Mouse (Mus musculus): ENCODE results near the gene Med22. TPM values are rescaled to one million over a fixed set of nuclear protein-coding genes. Genes with fewer than 3 reads are reported as not detected.

Gene Med22
- polyA plus RNA-seq (2015; fragmentation: Nextera tagmentation; extraction: Ambion mirVana): 95.7 and 108 TPM in 2 replicates

GRCm38 (mm10) chr2:26910124-26910993 is at the start of gene Med22, which contains the start of gene Rpl7a:
Gene Med22 (minus strand): TSS chr2:26910677.
Gene Rpl7a (plus strand): TSS chr2:26910764.
- Histone ChIP-seq H3K9me3 (replicated peaks) (no peaks in the 10 kb centered on the region), H3K36me3 (peaks cover 59% of the 10 kb centered on the region), H3K4me2 (peak within 1 kb of the TSS; percentile 98), H3K9ac (replicated peaks) (peak within 1 kb of the TSS; percentile 98), H3K27me3 (replicated peaks) (no peaks in the 10 kb centered on the region), H3K27ac (replicated peaks) (peak within 1 kb of the TSS; percentile 93), H3K4me3 (replicated peaks) (peak within 1 kb of the TSS; percentile 91), H3K4me1 (peaks cover 55% of the 10 kb centered on the region)
- ATAC-seq (ENCODE audit: low FRiP score): peak; percentile 93
- under 1% methylated on average over 62 of the region's 74 CpGs for WGBS

DNA sequence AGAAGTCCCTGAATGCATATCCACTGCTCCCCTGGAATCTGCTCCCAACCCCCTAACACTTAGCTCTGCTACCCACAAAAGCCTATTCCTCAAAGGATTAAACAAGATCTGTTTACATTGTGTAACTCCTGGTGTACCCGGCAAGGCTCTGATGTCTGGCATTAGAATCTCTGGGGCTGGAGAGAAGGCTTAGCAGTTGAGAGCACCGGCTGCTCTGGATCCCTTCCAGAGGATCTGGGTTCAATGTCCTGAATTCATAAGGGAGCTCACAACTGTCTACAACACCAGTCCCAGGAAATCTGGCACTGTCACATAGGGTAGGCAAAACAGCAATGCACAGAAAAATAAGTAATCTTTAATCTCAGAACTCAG is 47.0 kb upstream of the Med22 start:
- Histone ChIP-seq H3K4me3 (replicated peaks) (no peak overlapping the region), H3K27me3 (replicated peaks) (no peaks in the 10 kb centered on the region)

GRCm38 (mm10) chr2:26956811-26957487 is 46.5 kb upstream of the Med22 start:
- H3K4me3 ChIP-seq (replicated peaks): no peak overlapping the region
- peaks cover 84% of the 10 kb centered on the region for H3K36me3 ChIP-seq
- 95% methylated on average over 12 of the region's 12 CpGs for WGBS
- H3K4me2 ChIP-seq: no peak overlapping the region
- no peak for ATAC-seq (ENCODE audit: low FRiP score)
- no peaks in the 10 kb centered on the region for H3K27me3 ChIP-seq (replicated peaks)
- peaks cover 17% of the 10 kb centered on the region for H3K4me1 ChIP-seq
- H3K9ac ChIP-seq (replicated peaks): no peak overlapping the region
- H3K27ac ChIP-seq (replicated peaks): no peak overlapping the region
- H3K9me3 ChIP-seq (replicated peaks): no peaks in the 10 kb centered on the region

More for the DNA sequence above, 47.0 kb upstream of the Med22 start:
- H3K27ac ChIP-seq (replicated peaks): no peak overlapping the region
- H3K9me3 ChIP-seq (replicated peaks): no peaks in the 10 kb centered on the region
- 95% methylated on average over 2 of the region's 2 CpGs for WGBS
- ATAC-seq (ENCODE audit: low FRiP score): no peak
- H3K9ac ChIP-seq (replicated peaks): no peak overlapping the region
- H3K36me3 ChIP-seq: peaks cover 78% of the 10 kb centered on the region
- no peak overlapping the region for H3K4me2 ChIP-seq
- H3K4me1 ChIP-seq: peaks cover 22% of the 10 kb centered on the region

DNA sequence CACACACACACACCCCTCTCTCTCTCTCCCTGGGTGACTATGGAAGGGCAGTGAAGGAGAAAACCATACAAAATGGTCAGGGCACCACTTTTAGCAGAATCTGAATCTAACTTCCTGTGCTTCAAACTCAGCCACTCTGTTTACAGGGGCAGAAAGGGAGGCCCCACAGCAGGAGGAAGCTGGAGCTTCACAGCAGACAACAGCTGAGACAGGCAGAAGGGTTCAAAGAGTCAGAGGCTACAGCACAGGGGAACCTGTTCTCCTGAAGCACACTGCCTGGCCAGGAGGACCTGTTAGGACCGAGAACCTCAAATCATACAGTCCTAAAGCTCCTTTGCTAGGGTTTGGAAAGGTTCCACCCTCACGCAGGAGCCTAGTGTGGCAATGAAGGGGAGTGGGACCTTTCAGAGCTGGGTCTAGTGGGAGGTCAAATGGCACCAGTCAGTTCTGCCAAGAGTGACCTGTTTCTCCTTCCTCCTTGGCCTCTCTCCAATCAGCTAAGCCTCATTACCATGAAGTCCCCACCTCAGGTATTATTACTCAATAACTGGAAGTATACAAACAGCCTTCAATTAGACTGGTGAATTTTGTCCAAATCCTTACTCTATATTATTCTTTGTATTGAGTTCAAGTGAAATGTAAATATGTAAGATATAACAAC is 44.4 kb upstream of the Med22 start:
- H3K27me3 ChIP-seq (replicated peaks): no peaks in the 10 kb centered on the region
- no peak overlapping the region for H3K9ac ChIP-seq (replicated peaks)
- no peak overlapping the region for H3K4me3 ChIP-seq (replicated peaks)
- no peak for ATAC-seq (ENCODE audit: low FRiP score)
- no peak overlapping the region for H3K27ac ChIP-seq (replicated peaks)
- H3K9me3 ChIP-seq (replicated peaks): no peaks in the 10 kb centered on the region
- WGBS: 88% methylated on average over 2 of the region's 2 CpGs
- no peaks in the 10 kb centered on the region for H3K4me1 ChIP-seq
- H3K4me2 ChIP-seq: no peak overlapping the region
- H3K36me3 ChIP-seq: peaks cover 93% of the 10 kb centered on the region

DNA sequence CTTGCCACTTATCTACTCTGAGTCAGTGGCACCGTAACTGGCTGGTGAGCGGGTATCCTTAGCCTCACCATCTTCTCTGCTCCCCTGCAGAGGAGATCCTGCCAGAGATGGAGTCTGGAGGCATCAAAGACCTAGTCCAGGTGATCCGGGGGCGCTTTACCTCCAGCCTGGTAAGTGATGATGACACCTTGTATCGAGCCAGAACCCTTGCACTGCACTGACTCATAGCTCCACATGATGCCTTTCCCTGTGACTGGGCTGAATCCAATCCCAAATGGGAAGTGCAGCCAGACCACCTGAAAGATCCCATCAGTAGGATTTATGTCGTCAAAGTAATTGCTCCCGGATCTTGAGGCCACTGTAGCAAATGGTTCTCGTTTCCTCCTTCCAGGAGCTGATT is 42.4 kb upstream of the Med22 start:
- H3K9ac ChIP-seq (replicated peaks): no peak overlapping the region
- H3K4me3 ChIP-seq (replicated peaks): no peak overlapping the region
- 89% methylated on average over 8 of the region's 8 CpGs for WGBS
- H3K4me2 ChIP-seq: no peak overlapping the region
- peaks cover 89% of the 10 kb centered on the region for H3K36me3 ChIP-seq
- H3K27me3 ChIP-seq (replicated peaks): no peaks in the 10 kb centered on the region
- no peak for ATAC-seq (ENCODE audit: low FRiP score)
- no peak overlapping the region for H3K27ac ChIP-seq (replicated peaks)
- no peaks in the 10 kb centered on the region for H3K4me1 ChIP-seq
- H3K9me3 ChIP-seq (replicated peaks): no peaks in the 10 kb centered on the region

- H3K9me3 ChIP-seq (replicated peaks): no peaks in the 10 kb centered on the region
- WGBS: 96% methylated on average over 4 of the region's 4 CpGs
- H3K36me3 ChIP-seq: peaks cover 82% of the 10 kb centered on the region
These were observed 41.7 kb upstream of the Med22 start for GRCm38 (mm10) chr2:26952193-26952592.

GRCm38 (mm10) chr2:26951346-26951905 is 40.9 kb upstream of the Med22 start:
- H3K4me2 ChIP-seq: no peak overlapping the region
- H3K4me1 ChIP-seq: no peaks in the 10 kb centered on the region
- ATAC-seq (ENCODE audit: low FRiP score): no peak
- H3K36me3 ChIP-seq: peaks cover 74% of the 10 kb centered on the region
- no peak overlapping the region for H3K9ac ChIP-seq (replicated peaks)
- H3K9me3 ChIP-seq (replicated peaks): no peaks in the 10 kb centered on the region
- H3K4me3 ChIP-seq (replicated peaks): no peak overlapping the region
- no peak overlapping the region for H3K27ac ChIP-seq (replicated peaks)
- no peaks in the 10 kb centered on the region for H3K27me3 ChIP-seq (replicated peaks)
- 92% methylated on average over 8 of the region's 8 CpGs for WGBS

More at GRCm38 (mm10) chr2:26952193-26952592, 41.7 kb upstream of the Med22 start:
- H3K4me2 ChIP-seq: no peak overlapping the region
- H3K27ac ChIP-seq (replicated peaks): no peak overlapping the region
- ATAC-seq (ENCODE audit: low FRiP score): no peak
- H3K4me3 ChIP-seq (replicated peaks): no peak overlapping the region
- H3K27me3 ChIP-seq (replicated peaks): no peaks in the 10 kb centered on the region
- no peaks in the 10 kb centered on the region for H3K4me1 ChIP-seq
- no peak overlapping the region for H3K9ac ChIP-seq (replicated peaks)

DNA sequence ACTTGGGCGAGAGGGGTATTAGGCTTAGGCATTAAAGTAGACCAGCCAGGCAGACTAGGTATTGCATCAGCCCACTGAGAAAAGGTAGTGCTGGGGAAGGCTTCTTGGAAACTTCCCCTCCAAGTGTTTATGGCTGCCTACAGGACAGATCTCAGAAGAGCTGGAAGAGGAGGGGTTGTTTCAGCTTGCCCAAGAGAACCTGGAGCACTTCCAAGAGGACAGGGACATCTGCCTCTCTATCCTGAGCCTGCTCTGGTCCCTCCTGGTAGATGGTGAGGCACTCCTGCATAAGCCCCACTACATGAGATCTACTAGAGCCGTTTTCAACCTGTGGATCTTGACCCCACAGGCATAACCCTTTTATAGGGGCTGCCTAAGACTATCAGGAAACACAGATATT is 39.9 kb upstream of the Med22 start:
- Histone ChIP-seq H3K27ac (replicated peaks) (no peak overlapping the region), H3K4me2 (no peak overlapping the region), H3K27me3 (replicated peaks) (no peaks in the 10 kb centered on the region), H3K9me3 (replicated peaks) (no peaks in the 10 kb centered on the region), H3K9ac (replicated peaks) (no peak overlapping the region), H3K4me1 (no peaks in the 10 kb centered on the region), H3K4me3 (replicated peaks) (no peak overlapping the region), H3K36me3 (peaks cover 64% of the 10 kb centered on the region)
- 86% methylated on average over 2 of the region's 2 CpGs for WGBS
- no peak for ATAC-seq (ENCODE audit: low FRiP score)

DNA sequence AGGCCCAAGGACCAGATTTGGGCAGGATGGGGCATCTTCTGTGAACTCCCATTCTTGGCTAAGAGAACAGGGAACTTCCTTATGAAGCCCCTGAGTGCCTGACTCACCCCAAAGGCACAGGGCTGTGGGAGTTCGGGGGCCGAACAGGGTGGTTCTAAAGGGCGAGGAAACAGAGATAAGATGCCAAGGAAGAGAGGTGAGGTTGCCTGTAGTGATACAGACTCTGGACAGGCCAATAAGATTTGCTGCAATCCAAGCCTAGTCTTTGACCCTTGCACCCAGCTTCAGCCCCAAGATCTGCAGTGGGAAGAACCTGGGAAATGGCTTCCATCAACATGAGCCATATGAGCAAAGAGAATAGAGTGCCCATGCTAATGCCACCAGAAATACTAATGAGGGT is 32.8 kb upstream of the Med22 start:
- H3K36me3 ChIP-seq: no peaks in the 10 kb centered on the region
- no peaks in the 10 kb centered on the region for H3K4me1 ChIP-seq
- no peak overlapping the region for H3K27ac ChIP-seq (replicated peaks)
- H3K4me2 ChIP-seq: no peak overlapping the region
- H3K4me3 ChIP-seq (replicated peaks): no peak overlapping the region
- ATAC-seq (ENCODE audit: low FRiP score): no peak
- no peak overlapping the region for H3K9ac ChIP-seq (replicated peaks)
- no peaks in the 10 kb centered on the region for H3K27me3 ChIP-seq (replicated peaks)
- 89% methylated on average over 3 of the region's 3 CpGs for WGBS
- no peaks in the 10 kb centered on the region for H3K9me3 ChIP-seq (replicated peaks)

DNA sequence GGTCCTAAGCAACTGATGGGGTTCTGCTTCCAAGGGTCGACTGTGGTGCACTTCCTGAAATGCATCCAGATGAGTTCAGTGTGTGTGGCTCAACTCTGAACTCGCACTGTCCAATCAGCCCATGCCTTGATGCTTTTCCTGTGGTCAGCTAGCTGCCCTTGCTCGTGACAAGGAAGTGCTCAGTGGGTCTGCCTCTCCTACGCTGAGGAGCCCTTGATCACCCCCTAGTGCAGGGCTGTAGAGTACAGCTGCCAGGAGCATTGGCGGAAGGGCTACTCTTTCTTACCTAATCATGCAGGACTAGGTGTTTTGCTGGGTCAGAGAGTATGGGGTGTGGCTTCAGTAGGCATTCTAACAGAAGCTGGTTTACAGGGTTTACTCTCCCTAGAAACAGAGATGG is 31.1 kb upstream of the Med22 start:
- Histone ChIP-seq H3K9me3 (replicated peaks) (no peaks in the 10 kb centered on the region), H3K4me1 (no peaks in the 10 kb centered on the region), H3K4me2 (no peak overlapping the region), H3K27me3 (replicated peaks) (no peaks in the 10 kb centered on the region), H3K36me3 (no peaks in the 10 kb centered on the region), H3K27ac (replicated peaks) (no peak overlapping the region), H3K4me3 (replicated peaks) (no peak overlapping the region), H3K9ac (replicated peaks) (no peak overlapping the region)
- ATAC-seq (ENCODE audit: low FRiP score): no peak
- 52% methylated on average over 5 of the region's 5 CpGs for WGBS

GRCm38 (mm10) chr2:26936425-26936824 is 25.9 kb upstream of the Med22 start:
- no peak for ATAC-seq (ENCODE audit: low FRiP score)
- H3K4me3 ChIP-seq (replicated peaks): no peak overlapping the region
- H3K27me3 ChIP-seq (replicated peaks): no peaks in the 10 kb centered on the region
- H3K9ac ChIP-seq (replicated peaks): no peak overlapping the region
- 64% methylated on average over 1 of the region's 1 CpGs for WGBS
- no peaks in the 10 kb centered on the region for H3K36me3 ChIP-seq
- H3K4me2 ChIP-seq: no peak overlapping the region
- H3K4me1 ChIP-seq: peaks cover 17% of the 10 kb centered on the region
- no peak overlapping the region for H3K27ac ChIP-seq (replicated peaks)
- no peaks in the 10 kb centered on the region for H3K9me3 ChIP-seq (replicated peaks)

All from neural tube, embryonic 15.5 days (tissue).